Mouse (Mus musculus) G1E (cell line): ENCODE measurements around the gene Gosr1. TPM values are rescaled to one million over a fixed set of nuclear protein-coding genes. Genes with fewer than 3 reads are reported as not detected.
"Not testable (repeated sequence)": the region's sequence is repeated elsewhere in the genome, so short reads cannot be mapped to it uniquely, and the experiment has no call there.

Source experiments
- ATAC-seq: 2 replicates; pipeline ENCODE4 v1.8.0; 2016; ENCODE audit warnings: mild to moderate bottlenecking; ENCODE audit not compliant: insufficient number of reproducible peaks, poor library complexity, low FRiP score, severe bottlenecking; ENCODE audit errors: extremely low read depth
- DNase-seq: peaks from one replicate; pipeline ENCODE4 v3.0.0; 2012; ENCODE audit warnings: low spot score
- H3K27me3 ChIP-seq: 2 replicates; pipeline ENCODE4 v1.6.1; 2012; ENCODE audit warnings: mild to moderate bottlenecking, low read length, inconsistent platforms; ENCODE audit not compliant: insufficient read depth
- H3K36me3 ChIP-seq: replicated peaks from 2 replicates; pipeline ENCODE3; 2012; ENCODE audit warnings: mild to moderate bottlenecking, inconsistent platforms
- H3K4me1 ChIP-seq: 2 replicates; pipeline ENCODE4 v1.6.1; 2012; ENCODE audit warnings: low read depth, low read length, inconsistent platforms, mixed read lengths; ENCODE audit not compliant: insufficient read depth
- H3K4me3 ChIP-seq: 2 replicates; pipeline ENCODE4 v1.5.1; 2012; ENCODE audit warnings: low read depth, mild to moderate bottlenecking, inconsistent platforms, low read length, moderate library complexity, mixed read lengths
- H3K9me3 ChIP-seq: replicated peaks from 2 replicates; pipeline ENCODE4 v1.6.1; 2012; ENCODE audit warnings: inconsistent platforms
- CTCF ChIP-seq: IDR thresholded peaks from 2 replicates; pipeline ENCODE4 v1.5.1; 2012; ENCODE audit warnings: low read depth, low read length, inconsistent platforms, mixed read lengths
- GATA1 ChIP-seq: IDR thresholded peaks from 2 replicates; pipeline ENCODE4 v1.6.1; 2012; ENCODE audit warnings: borderline replicate concordance, low read length, inconsistent platforms, mixed read lengths
- GATA2 ChIP-seq: IDR thresholded peaks from 2 replicates; pipeline ENCODE4 v1.6.1; 2012; ENCODE audit warnings: low read depth, low read length, inconsistent platforms, borderline replicate concordance
- POLR2AphosphoS5 ChIP-seq: IDR thresholded peaks from 2 replicates; pipeline ENCODE4 v1.6.1; 2012; ENCODE audit warnings: low read depth, low read length, inconsistent platforms; ENCODE audit not compliant: insufficient replicate concordance
- TAL1 ChIP-seq: conservative IDR thresholded peaks from 2 replicates; pipeline ENCODE4 v1.6.1; 2012; ENCODE audit warnings: low read depth, low read length, inconsistent platforms, mixed read lengths
- polyA plus RNA-seq: library from polyadenylated mRNA; stranded (reverse); fragments of >175 nt; gene quantifications from 2 replicates; pipeline ENCODE4 v1.2.3, GENCODE M21; 2012
- total RNA-seq, 2 experiments: library from RNA; stranded (forward) in 1 of 2; stranded (reverse) in 1 of 2; fragments of 200-1000 nt in 1 of 2; fragments of >200 nt in 1 of 2; fragmentation: Nextera tagmentation in 1 of 2; gene quantifications; 2 replicates each; pipeline ENCODE4 v1.2.3; 2014 to 2017

The Gosr1 gene
- total RNA-seq (2014; fragmentation: Nextera tagmentation) (39.1 and 52.7 TPM in 2 replicates), total RNA-seq (2017) (39.0 and 41.9 TPM in 2 replicates), polyA plus RNA-seq (1.4 and 2.7 TPM in 2 replicates)

DNA sequence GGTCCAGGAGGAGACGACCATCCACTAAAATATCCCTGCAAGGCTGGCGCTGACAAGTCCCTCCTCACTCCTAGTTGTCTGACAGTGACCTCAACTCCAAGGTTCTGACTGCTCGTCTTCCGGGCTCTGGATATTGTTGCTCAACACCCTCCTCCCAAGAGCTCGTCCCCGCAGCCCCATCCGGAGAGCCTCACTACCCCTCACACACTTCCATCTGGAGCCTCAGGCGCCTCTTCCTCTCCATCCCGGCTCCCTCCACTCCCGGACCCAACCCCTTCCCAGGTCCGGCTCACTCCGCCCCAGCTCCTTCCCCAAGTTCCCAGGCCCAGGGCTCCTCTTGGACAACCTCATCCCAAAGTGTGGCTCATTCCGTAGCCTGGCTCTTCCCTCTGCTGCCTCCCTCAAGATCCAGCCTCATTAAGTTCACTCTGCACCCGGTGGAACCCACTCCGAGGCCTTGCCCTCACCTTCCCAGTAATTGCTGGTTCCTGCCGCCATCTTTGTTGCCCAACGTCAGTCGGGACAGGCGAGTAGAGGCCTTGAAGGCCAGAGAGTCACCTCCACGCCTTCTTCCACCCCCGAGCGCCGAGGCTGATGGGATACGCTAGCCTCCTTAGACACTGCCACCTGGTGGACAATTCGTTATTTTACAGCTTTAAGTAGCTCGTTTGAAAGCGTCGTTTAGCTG lies at the start of gene Gosr1:
TSS of gene Gosr1 (minus strand) at position 527 of the 688 bp plus-strand sequence.
- Histone ChIP-seq H3K27me3 (peaks cover 21% of the 10 kb centered on the region), H3K9me3 (no peaks in the 10 kb centered on the region), H3K36me3 (peaks cover 27% of the 10 kb centered on the region), H3K4me1 (peaks cover 13% of the 10 kb centered on the region; the same call in 1 of the 2 replicates), H3K4me3 (peak within 1 kb of the TSS; percentile 89)
- peak; percentile 83 for DNase-seq
- peak; percentile 97 for ATAC-seq
- TF ChIP-seq GATA1 (no peak), CTCF (peak; percentile 72)

DNA sequence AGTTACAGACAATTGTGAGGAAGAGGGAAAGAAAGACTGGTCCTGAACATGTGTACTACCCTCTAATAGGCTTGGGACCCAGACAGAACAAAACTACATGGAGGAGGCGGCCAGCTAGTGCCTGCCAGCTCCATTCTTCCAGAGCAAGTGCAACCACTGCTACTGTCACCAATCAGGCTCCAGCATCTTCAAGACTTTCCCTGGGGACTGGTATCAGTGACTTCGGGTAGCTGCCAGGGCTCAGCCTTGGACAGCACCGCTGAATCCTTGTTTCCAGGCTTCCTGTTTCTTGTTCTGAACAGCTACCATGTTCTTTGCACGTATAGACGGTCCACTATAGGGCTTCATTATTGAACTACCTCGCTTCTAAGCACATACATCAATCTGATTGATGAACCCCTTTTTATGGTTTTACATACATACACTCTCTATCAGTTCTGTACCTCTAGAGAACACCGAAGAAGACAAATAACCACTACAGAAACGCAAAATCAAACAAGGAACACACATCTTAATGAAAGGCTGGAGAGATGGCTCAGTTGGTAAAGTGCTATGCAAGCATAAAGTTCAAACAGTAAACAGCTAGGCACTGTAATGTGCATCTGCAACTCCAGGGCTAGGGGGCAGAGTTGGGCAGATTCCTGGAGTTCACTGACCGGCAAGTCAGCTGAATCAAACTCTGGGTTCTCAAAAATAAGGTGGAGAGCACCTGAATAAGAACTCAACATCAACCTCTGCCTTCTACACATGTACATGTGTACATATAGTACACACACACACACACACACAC lies 47.5 kb upstream of the Gosr1 start:
- TF ChIP-seq CTCF (no peak), GATA1 (no peak), TAL1 (no peak)
- DNase-seq = no peak
- peaks cover 93% of the 10 kb centered on the region for H3K36me3 ChIP-seq
- no peaks in the 10 kb centered on the region for H3K9me3 ChIP-seq
- ATAC-seq = no peak
- no peaks in the 10 kb centered on the region for H3K27me3 ChIP-seq
- H3K4me1 ChIP-seq = peaks cover 28% of the 10 kb centered on the region
- no peak overlapping the region for H3K4me3 ChIP-seq

DNA sequence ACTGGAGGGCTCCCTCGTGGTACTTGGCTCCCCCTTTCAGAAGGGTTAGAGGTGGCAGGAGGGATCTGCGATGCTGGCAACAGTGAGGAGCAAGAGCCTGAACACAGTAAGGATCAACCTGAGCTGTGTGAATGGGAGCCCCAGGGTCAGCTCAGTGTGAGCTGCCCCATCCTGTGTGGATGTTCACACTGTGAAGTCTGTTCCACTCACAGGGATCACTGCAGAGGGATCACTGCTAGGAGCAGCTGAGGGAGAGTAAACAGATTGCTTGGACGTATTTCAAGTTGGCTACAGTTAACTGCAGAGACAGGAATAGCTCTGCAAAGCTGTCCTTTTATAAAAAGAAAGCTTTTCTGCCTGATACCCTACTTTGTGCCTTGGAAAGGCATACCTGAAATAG lies 46.1 kb upstream of the Gosr1 start:
- no peaks in the 10 kb centered on the region for H3K27me3 ChIP-seq
- ATAC-seq = no peak
- DNase-seq = no peak
- no peaks in the 10 kb centered on the region for H3K9me3 ChIP-seq
- H3K4me3 ChIP-seq = no peak overlapping the region
- no peak for TF ChIP-seq GATA1
- TF ChIP-seq GATA2 = no peak
- no peak for TF ChIP-seq CTCF
- TF ChIP-seq TAL1 = no peak
- TF ChIP-seq POLR2AphosphoS5 = no peak
- peaks cover 22% of the 10 kb centered on the region for H3K4me1 ChIP-seq
- peaks cover 96% of the 10 kb centered on the region for H3K36me3 ChIP-seq

DNA sequence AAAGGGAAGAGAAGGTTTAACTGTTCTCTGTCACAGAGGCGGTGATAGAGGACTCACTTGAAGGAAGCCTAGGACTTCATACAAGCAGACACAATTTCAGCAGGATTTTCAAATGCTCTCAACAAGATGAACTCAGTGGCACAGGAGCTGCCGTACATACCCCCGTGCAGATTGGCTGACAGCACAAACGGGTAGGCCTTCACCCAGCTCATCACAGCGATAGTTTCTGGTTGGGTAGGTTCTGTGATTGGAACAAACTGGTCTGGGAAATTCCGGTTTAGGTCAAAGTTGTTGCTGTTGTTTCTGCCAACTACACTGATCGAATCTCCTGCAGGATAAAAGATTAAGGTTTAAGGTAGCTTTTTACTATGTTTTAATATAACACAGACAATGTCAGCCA lies 45.2 kb upstream of the Gosr1 start:
- DNase-seq = no peak
- Histone ChIP-seq H3K27me3 (no peaks in the 10 kb centered on the region), H3K9me3 (no peaks in the 10 kb centered on the region), H3K4me1 (peaks cover 21% of the 10 kb centered on the region), H3K36me3 (peaks cover 95% of the 10 kb centered on the region), H3K4me3 (no peak overlapping the region)
- no peak for ATAC-seq
- TF ChIP-seq POLR2AphosphoS5 = no peak
- TF ChIP-seq GATA1 = no peak
- no peak for TF ChIP-seq GATA2
- TF ChIP-seq TAL1 = no peak
- no peak for TF ChIP-seq CTCF

DNA sequence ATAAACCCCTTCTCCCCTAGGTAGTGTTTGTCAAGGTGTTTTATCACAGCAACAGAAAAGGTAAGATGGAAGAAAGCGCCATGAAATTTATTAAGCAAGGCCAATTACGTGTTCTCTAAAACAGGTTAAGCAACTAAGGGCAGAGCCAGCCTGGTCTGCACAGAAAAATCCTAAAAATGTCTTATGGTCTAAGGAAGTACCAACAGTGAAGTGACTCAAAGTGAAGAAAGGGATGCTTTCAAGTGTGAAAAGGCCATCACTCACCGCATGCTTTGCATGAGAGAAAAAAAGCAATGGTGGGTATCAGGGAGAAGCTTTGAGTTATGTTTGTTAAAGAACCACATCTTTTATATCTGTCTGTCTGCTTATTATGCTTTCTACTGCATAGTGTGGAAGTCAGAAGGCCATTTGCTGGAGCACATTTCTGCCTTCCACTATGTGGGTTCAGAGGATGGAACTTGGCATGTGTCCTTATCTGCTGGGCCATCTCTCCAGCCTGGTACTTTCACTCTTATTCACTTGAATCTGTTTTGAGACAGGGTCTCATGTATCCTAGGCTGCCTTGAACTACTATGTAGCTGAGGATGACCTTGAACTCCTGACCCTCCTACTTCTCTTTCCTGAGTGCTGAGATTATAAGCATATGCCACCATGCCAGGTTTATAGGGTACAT lies 43.8 kb upstream of the Gosr1 start:
- TF ChIP-seq TAL1 = no peak
- TF ChIP-seq GATA2 = no peak
- TF ChIP-seq POLR2AphosphoS5 = no peak
- TF ChIP-seq GATA1 = no peak
- TF ChIP-seq CTCF = no peak
- no peak overlapping the region for H3K4me3 ChIP-seq
- ATAC-seq (no peak), DNase-seq (no peak)
- peaks cover 95% of the 10 kb centered on the region for H3K36me3 ChIP-seq
- H3K9me3 ChIP-seq = no peaks in the 10 kb centered on the region
- H3K4me1 ChIP-seq = peaks cover 21% of the 10 kb centered on the region
- no peaks in the 10 kb centered on the region for H3K27me3 ChIP-seq

DNA sequence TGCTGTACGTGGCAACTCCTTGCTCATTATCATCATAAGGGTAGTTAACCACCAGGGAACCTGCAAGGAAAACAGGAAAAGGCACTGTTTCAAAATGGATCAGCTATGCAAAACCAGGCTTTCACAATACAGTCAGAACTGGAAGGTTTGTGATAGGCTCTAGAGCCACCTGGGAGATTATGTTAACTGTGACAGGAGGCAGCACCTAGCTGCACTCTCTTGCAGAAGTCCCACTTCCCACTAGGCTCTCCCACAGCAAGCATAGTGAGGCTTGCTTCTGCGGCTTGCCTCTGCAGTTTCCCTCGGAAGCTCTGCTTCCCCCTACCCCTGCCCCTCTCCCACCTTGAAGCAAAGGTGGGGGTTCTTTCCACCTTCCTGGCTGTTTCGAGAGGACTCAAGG lies 42.6 kb upstream of the Gosr1 start:
- Histone ChIP-seq H3K9me3 (no peaks in the 10 kb centered on the region), H3K36me3 (peaks cover 97% of the 10 kb centered on the region), H3K4me3 (no peak overlapping the region), H3K4me1 (peaks cover 21% of the 10 kb centered on the region), H3K27me3 (no peaks in the 10 kb centered on the region)
- TF ChIP-seq POLR2AphosphoS5 (no peak), TAL1 (no peak), GATA1 (no peak), CTCF (no peak), GATA2 (no peak)
- ATAC-seq (no peak), DNase-seq (no peak)

DNA sequence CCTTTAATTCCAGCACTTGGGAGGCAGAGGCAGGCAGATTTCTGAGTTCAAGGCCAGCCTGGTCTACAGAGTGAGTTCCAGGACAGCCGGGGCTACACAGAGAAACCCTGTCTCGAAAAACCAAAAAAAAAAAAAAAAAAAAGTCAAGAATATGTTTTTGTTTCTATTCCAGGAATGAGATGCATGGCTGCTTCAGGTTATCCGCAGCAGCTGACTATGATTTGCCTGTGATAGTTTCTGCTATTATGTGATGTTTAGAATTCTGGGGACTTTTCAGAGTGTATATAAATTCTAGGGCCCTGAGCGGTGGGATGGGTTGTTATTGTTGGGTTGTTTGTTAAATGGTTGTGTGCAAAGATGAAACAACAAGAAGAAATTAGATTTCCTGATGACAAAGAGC lies 41.7 kb upstream of the Gosr1 start:
- not testable (repeated sequence) for ATAC-seq, H3K9me3 ChIP-seq

More for the DNA sequence above, 41.7 kb upstream of the Gosr1 start:
- Histone ChIP-seq H3K36me3 (peaks cover 93% of the 10 kb centered on the region), H3K4me1 (peaks cover 18% of the 10 kb centered on the region)
- H3K27me3 ChIP-seq, H3K4me3 ChIP-seq, DNase-seq: not testable (repeated sequence)
